Mouse (Mus musculus) midbrain, postnatal 0 days (tissue): ENCODE results near the gene Pole4. TPM values are rescaled to one million over a fixed set of nuclear protein-coding genes. Genes with fewer than 3 reads are reported as not detected.

ENCODE experiments used
- ATAC-seq: fragments of 200-750 bp; cut with Nextera tagmentation; 2 replicates; pipeline ENCODE4 v1.8.0; 2017; ENCODE audit warnings: moderate number of reproducible peaks, mild to moderate bottlenecking, moderate TSS enrichment, moderate library complexity; ENCODE audit not compliant: low FRiP score
- DNase-seq: peaks from one replicate; pipeline ENCODE4 v3.0.0-alpha.2; 2015; ENCODE audit warnings: low spot score
- H3K27ac ChIP-seq: fragments of 300-500 bp; sonication (generic); 2 replicates; pipeline ENCODE4 v1.5.1; 2014; ENCODE audit warnings: low read depth, mild to moderate bottlenecking, low read length, mixed read lengths
- H3K27me3 ChIP-seq: fragments of 300-500 bp; sonication (generic); 2 replicates; pipeline ENCODE4 v1.6.1; 2014; ENCODE audit warnings: low read length, control low read depth, mixed read lengths; ENCODE audit not compliant: insufficient read depth
- H3K36me3 ChIP-seq: fragments of 300-500 bp; sonication (generic); 2 replicates; pipeline ENCODE4 v1.6.1; 2014; ENCODE audit warnings: low read length, control low read depth, mixed read lengths; ENCODE audit not compliant: insufficient read depth
- H3K4me1 ChIP-seq: fragments of 300-500 bp; sonication (generic); 2 replicates; pipeline ENCODE4 v1.6.1; 2014; ENCODE audit warnings: mild to moderate bottlenecking, control low read depth, antibody characterized with exemption, low read length, mixed read lengths; ENCODE audit not compliant: insufficient read depth
- H3K4me2 ChIP-seq: fragments of 300-500 bp; sonication (generic); 2 replicates; pipeline ENCODE4 v1.6.1; 2014; ENCODE audit warnings: low read depth, mild to moderate bottlenecking, low read length, mixed read lengths; ENCODE audit not compliant: poor library complexity, severe bottlenecking
- H3K4me3 ChIP-seq: fragments of 300-500 bp; sonication (generic); 2 replicates; pipeline ENCODE4 v1.5.1; 2014; ENCODE audit warnings: low read depth, mild to moderate bottlenecking, low read length, moderate library complexity
- H3K9ac ChIP-seq: fragments of 300-500 bp; sonication (generic); replicated peaks from 2 replicates; pipeline ENCODE4 v1.6.1; 2014; ENCODE audit warnings: mild to moderate bottlenecking, low read length, moderate library complexity, mixed read lengths; ENCODE audit not compliant: poor library complexity, severe bottlenecking
- H3K9me3 ChIP-seq: fragments of 300-500 bp; sonication (generic); 2 replicates; pipeline ENCODE4 v1.6.1; 2016; ENCODE audit warnings: low read length, control low read depth
- CTCF ChIP-seq: IDR thresholded peaks from 2 replicates; pipeline ENCODE4 v1.5.1; 2016; ENCODE audit warnings: antibody characterized with exemption, mild to moderate bottlenecking
- WGBS: fragments of 180-500 bp; shearing (Covaris S2); extraction: QIAGEN DNeasy Blood & Tissue Kit; methylation state at CpG from one replicate; pipeline ENCODE4 v1.1.7; 2014; 5-methylcytosine and 5-hydroxymethylcytosine counted together
- polyA plus RNA-seq: library from polyadenylated mRNA; unstranded; fragments of >200 nt; fragmentation: Nextera tagmentation; extraction: Ambion mirVana; gene quantifications from 2 replicates; pipeline ENCODE4 v1.2.1, GENCODE M21; 2015
- total RNA-seq: library from RNA; depleted of rRNA; stranded (reverse); fragments of >200 nt; gene quantifications from 2 replicates; pipeline ENCODE4 v1.2.3, GENCODE M21; 2014; rRNA removed

Gene Pole4
- total and polyA plus RNA-seq, 2 experiments from 2014 or later = 68.2 to 134 TPM

DNA sequence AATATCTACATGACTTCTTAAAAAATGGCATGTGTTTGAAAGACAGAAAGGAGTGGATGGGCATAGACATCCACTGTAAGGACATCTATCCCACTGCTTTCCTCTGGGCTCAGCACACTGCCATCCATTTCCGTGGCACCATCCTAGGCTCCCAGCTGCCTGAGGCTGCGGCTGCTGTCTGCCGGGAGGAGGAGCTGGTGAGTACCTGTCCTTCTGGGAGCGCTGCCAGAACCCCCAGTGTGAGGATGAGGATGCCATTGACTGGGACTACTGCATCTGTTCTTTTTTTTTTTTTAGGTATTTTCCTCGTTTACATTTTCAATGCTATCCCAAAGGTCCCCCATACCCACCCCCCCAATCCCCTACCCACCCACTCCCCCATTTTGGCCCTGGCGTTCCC is 119.8 kb downstream of the Pole4 start:
- Histone ChIP-seq H3K4me3 (no peak overlapping the region), H3K27ac (no peak overlapping the region), H3K4me2 (no peak overlapping the region), H3K36me3 (no peaks in the 10 kb centered on the region), H3K27me3 (no peaks in the 10 kb centered on the region), H3K9ac (no peak overlapping the region), H3K9me3 (no peaks in the 10 kb centered on the region), H3K4me1 (no peaks in the 10 kb centered on the region)
- DNase-seq = no peak
- no peak for ATAC-seq
- WGBS = 53% methylated on average over 5 of the region's 6 CpGs
- TF ChIP-seq CTCF = no peak

DNA sequence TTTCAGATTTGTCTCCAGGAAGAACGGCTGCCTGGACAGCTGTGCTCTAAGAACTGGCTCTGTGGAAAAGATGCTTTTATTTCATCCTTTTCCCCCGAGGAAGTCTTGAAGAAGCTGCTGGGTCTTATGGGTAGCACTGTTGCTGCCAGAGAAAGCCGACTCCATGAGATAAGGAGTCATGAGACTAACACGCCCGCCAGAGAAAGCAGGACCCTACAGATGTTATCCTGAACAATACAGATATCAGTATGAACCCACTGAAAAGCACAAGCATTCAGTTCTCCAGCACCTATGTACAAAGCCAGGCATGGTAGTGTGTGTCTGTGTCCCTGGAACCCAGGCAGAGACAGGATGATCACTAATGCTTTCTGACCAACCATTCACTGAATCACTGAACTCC is 129.7 kb downstream of the Pole4 start:
- WGBS = 83% methylated on average over 5 of the region's 5 CpGs
- DNase-seq (no peak), ATAC-seq (no peak)
- H3K9ac ChIP-seq = no peak overlapping the region
- no peaks in the 10 kb centered on the region for H3K9me3 ChIP-seq
- TF ChIP-seq CTCF = no peak
- no peaks in the 10 kb centered on the region for H3K36me3 ChIP-seq
- H3K4me1 ChIP-seq = no peaks in the 10 kb centered on the region
- no peak overlapping the region for H3K27ac ChIP-seq
- no peak overlapping the region for H3K4me3 ChIP-seq
- no peak overlapping the region for H3K4me2 ChIP-seq
- H3K27me3 ChIP-seq = no peaks in the 10 kb centered on the region

Other genes starting within 250 kb of the Pole4 start
- 1.6 and 3.9 TPM in 2 replicates for gene Hk2, start 69.1 kb upstream of the Pole4 start, total RNA-seq
- 2.0 and 2.2 TPM in 2 replicates for gene Hk2, start 69.1 kb upstream of the Pole4 start, polyA plus RNA-seq
- 15.4 and 15.5 TPM in 2 replicates for gene Sema4f, start 234.4 kb upstream of the Pole4 start, total RNA-seq
- 16.6 and 16.9 TPM in 2 replicates for gene Sema4f, start 234.4 kb upstream of the Pole4 start, polyA plus RNA-seq
- gene M1ap, start 241.5 kb upstream of the Pole4 start, total RNA-seq = 1.2 TPM in 1 of 2 replicates, not detected in the other
- gene M1ap, start 241.5 kb upstream of the Pole4 start, polyA plus RNA-seq = 0.12 TPM in 1 of 2 replicates, not detected in the other